Mouse (Mus musculus) heart, embryonic 10.5 days (tissue): ENCODE data around the gene Acsl3. TPM values are rescaled to one million over a fixed set of nuclear protein-coding genes. Genes with fewer than 3 reads are reported as not detected.
A peak's percentile ranks its signal among the peaks of the same experiment; 100 is the strongest.

Source experiments
- DNase-seq: peaks from one replicate; pipeline ENCODE4 v3.0.0-alpha.2; 2017; ENCODE audit warnings: low spot score
- H3K27ac ChIP-seq: fragments of 300-500 bp; sonication (generic); 2 replicates; pipeline ENCODE4 v1.5.1; 2016; ENCODE audit warnings: mild to moderate bottlenecking
- H3K27me3 ChIP-seq: fragments of 300-500 bp; sonication (generic); 2 replicates; pipeline ENCODE4 v1.6.1; 2016; ENCODE audit warnings: mild to moderate bottlenecking; ENCODE audit not compliant: poor library complexity, insufficient read depth, severe bottlenecking
- H3K36me3 ChIP-seq: fragments of 300-500 bp; sonication (generic); 2 replicates; pipeline ENCODE4 v1.6.1; 2016; ENCODE audit warnings: mild to moderate bottlenecking, moderate library complexity
- H3K4me1 ChIP-seq: fragments of 300-500 bp; sonication (generic); 2 replicates; pipeline ENCODE4 v1.6.1; 2016; ENCODE audit warnings: mild to moderate bottlenecking
- H3K4me3 ChIP-seq: fragments of 300-500 bp; sonication (generic); 2 replicates; pipeline ENCODE4 v1.5.1; 2016; ENCODE audit warnings: mild to moderate bottlenecking, moderate library complexity
- H3K9me3 ChIP-seq: fragments of 300-500 bp; sonication (generic); 2 replicates; pipeline ENCODE4 v1.6.1; 2016; ENCODE audit warnings: mild to moderate bottlenecking, moderate library complexity
- WGBS: fragments of 180-500 bp; shearing (Covaris S2); methylation state at CpG from one replicate; pipeline ENCODE4 v1.1.7; 2016; 5-methylcytosine and 5-hydroxymethylcytosine counted together
- polyA plus RNA-seq: library from polyadenylated mRNA; unstranded; fragments of >200 nt; fragmentation: Nextera tagmentation; extraction: Ambion mirVana; gene quantifications from 2 replicates; pipeline ENCODE4 v1.2.1, GENCODE M21; 2016

Acsl3 gene
- polyA plus RNA-seq, 1 experiment from 2014 or later, result 56.7 TPM

GRCm38 (mm10) chr1:78657021-78657629 is 500 bp upstream of the Acsl3 start:
- no peaks in the 10 kb centered on the region for H3K27me3 ChIP-seq
- no peaks in the 10 kb centered on the region for H3K9me3 ChIP-seq
- no peaks in the 10 kb centered on the region for H3K36me3 ChIP-seq
- peaks cover 36% of the 10 kb centered on the region for H3K4me1 ChIP-seq
- DNase-seq, result no peak
- 29% methylated on average over 22 of the region's 22 CpGs for WGBS
- peak overlapping the region; percentile 99 for H3K4me3 ChIP-seq
- H3K27ac ChIP-seq, result peak overlapping the region; percentile 98

GRCm38 (mm10) chr1:78658441-78659269 is 1.0 kb downstream of the Acsl3 start:
- H3K4me3 ChIP-seq, result peak overlapping the region; percentile 99
- H3K9me3 ChIP-seq, result no peaks in the 10 kb centered on the region
- no peaks in the 10 kb centered on the region for H3K27me3 ChIP-seq
- 2% methylated on average over 20 of the region's 20 CpGs for WGBS
- H3K36me3 ChIP-seq, result no peaks in the 10 kb centered on the region
- no peak for DNase-seq
- H3K4me1 ChIP-seq, result peaks cover 36% of the 10 kb centered on the region
- peak overlapping the region; percentile 98 for H3K27ac ChIP-seq

GRCm38 (mm10) chr1:78659270-78659823 is 1.7 kb downstream of the Acsl3 start:
- H3K9me3 ChIP-seq, result no peaks in the 10 kb centered on the region
- no peaks in the 10 kb centered on the region for H3K27me3 ChIP-seq
- peaks cover 5% of the 10 kb centered on the region for H3K36me3 ChIP-seq
- WGBS, result 41% methylated on average over 4 of the region's 4 CpGs
- no peak for DNase-seq
- peak overlapping the region; percentile 99 for H3K4me3 ChIP-seq
- H3K4me1 ChIP-seq, result peaks cover 36% of the 10 kb centered on the region
- peak overlapping the region; percentile 98 for H3K27ac ChIP-seq

GRCm38 (mm10) chr1:78664326-78664725 is 6.7 kb downstream of the Acsl3 start:
- H3K9me3 ChIP-seq, result no peaks in the 10 kb centered on the region
- DNase-seq, result no peak
- H3K36me3 ChIP-seq, result peaks cover 46% of the 10 kb centered on the region
- H3K4me1 ChIP-seq, result peaks cover 22% of the 10 kb centered on the region
- no peak overlapping the region for H3K4me3 ChIP-seq
- H3K27me3 ChIP-seq, result no peaks in the 10 kb centered on the region
- WGBS, result 88% methylated on average over 4 of the region's 4 CpGs
- H3K27ac ChIP-seq, result no peak overlapping the region

GRCm38 (mm10) chr1:78665954-78666499 is 8.4 kb downstream of the Acsl3 start:
- Histone ChIP-seq H3K9me3 (no peaks in the 10 kb centered on the region), H3K36me3 (peaks cover 46% of the 10 kb centered on the region), H3K27ac (no peak overlapping the region), H3K4me3 (no peak overlapping the region), H3K4me1 (peaks cover 7% of the 10 kb centered on the region), H3K27me3 (no peaks in the 10 kb centered on the region)
- DNase-seq, result no peak
- WGBS, result 95% methylated on average over 9 of the region's 9 CpGs

- H3K27ac ChIP-seq, result no peak overlapping the region
- no peak for DNase-seq
- peaks cover 46% of the 10 kb centered on the region for H3K36me3 ChIP-seq
- no peaks in the 10 kb centered on the region for H3K9me3 ChIP-seq
- H3K4me1 ChIP-seq, result peaks cover 1% of the 10 kb centered on the region; the same call in 1 of the 2 replicates
- no peak overlapping the region for H3K4me3 ChIP-seq
- no peaks in the 10 kb centered on the region for H3K27me3 ChIP-seq
- 92% methylated on average over 1 of the region's 1 CpGs for WGBS
Observed at GRCm38 (mm10) chr1:78666585-78666984, 9.0 kb downstream of the Acsl3 start.

- 90% methylated on average over 3 of the region's 3 CpGs for WGBS
- H3K9me3 ChIP-seq, result no peaks in the 10 kb centered on the region
- no peak for DNase-seq
- H3K4me3 ChIP-seq, result no peak overlapping the region
- H3K27me3 ChIP-seq, result no peaks in the 10 kb centered on the region
- no peak overlapping the region for H3K27ac ChIP-seq
- peaks cover 11% of the 10 kb centered on the region; the same call in 1 of the 2 replicates for H3K36me3 ChIP-seq
- H3K4me1 ChIP-seq, result no peaks in the 10 kb centered on the region
Observed at GRCm38 (mm10) chr1:78682291-78682690, 24.7 kb downstream of the Acsl3 start.

GRCm38 (mm10) chr1:78684128-78684527 is 26.5 kb downstream of the Acsl3 start:
- Histone ChIP-seq H3K4me1 (no peaks in the 10 kb centered on the region), H3K9me3 (no peaks in the 10 kb centered on the region), H3K36me3 (peaks cover 15% of the 10 kb centered on the region; the same call in 1 of the 2 replicates), H3K27ac (no peak overlapping the region), H3K4me3 (no peak overlapping the region), H3K27me3 (no peaks in the 10 kb centered on the region)
- DNase-seq, result no peak
- WGBS, result 92% methylated on average over 8 of the region's 8 CpGs

- H3K27ac ChIP-seq, result no peak overlapping the region
- H3K4me1 ChIP-seq, result no peaks in the 10 kb centered on the region
- no peak for DNase-seq
- H3K27me3 ChIP-seq, result no peaks in the 10 kb centered on the region
- H3K4me3 ChIP-seq, result no peak overlapping the region
- H3K9me3 ChIP-seq, result no peaks in the 10 kb centered on the region
- H3K36me3 ChIP-seq, result peaks cover 29% of the 10 kb centered on the region
Observed at GRCm38 (mm10) chr1:78686872-78687271, 29.2 kb downstream of the Acsl3 start.

GRCm38 (mm10) chr1:78688149-78688548 is 30.5 kb downstream of the Acsl3 start:
- Histone ChIP-seq H3K9me3 (no peaks in the 10 kb centered on the region), H3K4me3 (no peak overlapping the region), H3K27me3 (no peaks in the 10 kb centered on the region), H3K27ac (no peak overlapping the region), H3K4me1 (no peaks in the 10 kb centered on the region), H3K36me3 (peaks cover 30% of the 10 kb centered on the region)
- no peak for DNase-seq
- WGBS, result 86% methylated on average over 7 of the region's 7 CpGs

- Histone ChIP-seq H3K27me3 (no peaks in the 10 kb centered on the region), H3K4me1 (no peaks in the 10 kb centered on the region), H3K36me3 (peaks cover 75% of the 10 kb centered on the region), H3K4me3 (no peak overlapping the region), H3K9me3 (no peaks in the 10 kb centered on the region), H3K27ac (no peak overlapping the region)
- peak; percentile 58 for DNase-seq
- 77% methylated on average over 9 of the region's 9 CpGs for WGBS
Observed at GRCm38 (mm10) chr1:78694503-78695258, 37.1 kb downstream of the Acsl3 start.

GRCm38 (mm10) chr1:78696305-78696704 is 38.7 kb downstream of the Acsl3 start:
- WGBS, result 90% methylated on average over 2 of the region's 2 CpGs
- no peak for DNase-seq
- H3K4me3 ChIP-seq, result no peak overlapping the region
- peaks cover 78% of the 10 kb centered on the region for H3K36me3 ChIP-seq
- H3K27me3 ChIP-seq, result no peaks in the 10 kb centered on the region
- no peak overlapping the region for H3K27ac ChIP-seq
- no peaks in the 10 kb centered on the region for H3K4me1 ChIP-seq
- H3K9me3 ChIP-seq, result no peaks in the 10 kb centered on the region
